Mouse (Mus musculus) lung, adult 2 months (tissue): Measurements from ENCODE around the gene Vmn1r112.
"Not testable (repeated sequence)": the region's sequence is repeated elsewhere in the genome, so short reads cannot be mapped to it uniquely, and the experiment has no call there.

Experiments
- CTCF ChIP-seq: fragments of 200-500 bp; IDR thresholded peaks from 2 replicates; pipeline ENCODE4 v1.5.1; 2011; ENCODE audit warnings: mild to moderate bottlenecking, low read length, control low read depth; ENCODE audit not compliant: insufficient read depth
- POLR2A ChIP-seq: fragments of 200-500 bp; IDR thresholded peaks from 2 replicates; pipeline ENCODE4 v1.6.1; 2011; ENCODE audit warnings: low read depth, mild to moderate bottlenecking, control low read depth, low read length, borderline replicate concordance; ENCODE audit errors: extremely low read depth

DNA sequence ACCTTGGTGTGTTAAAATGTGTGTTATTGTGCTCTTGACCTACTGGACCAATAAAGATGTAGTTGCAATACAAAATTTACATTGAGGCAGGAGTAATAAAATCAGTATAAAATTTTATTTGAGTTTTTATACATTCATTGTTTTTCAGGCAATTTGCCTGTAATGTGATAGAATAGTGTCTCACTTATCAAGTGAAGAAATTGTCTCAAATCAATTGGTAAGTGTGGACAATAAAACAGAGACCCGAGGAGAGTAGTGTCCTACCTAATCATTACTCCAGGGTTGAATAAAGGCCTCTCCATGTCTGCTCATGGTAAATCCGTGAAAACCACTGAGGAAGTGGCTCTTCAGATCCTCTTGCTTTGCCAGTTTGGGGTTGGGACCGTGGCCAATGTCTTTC lies at the start of gene Vmn1r112:
- not testable (repeated sequence) for TF ChIP-seq POLR2A, CTCF
